Mouse (Mus musculus): ENCODE results near the gene Kcne3. TPM values are rescaled to one million over a fixed set of nuclear protein-coding genes. Genes with fewer than 3 reads are reported as not detected.

Kcne3 gene
- total RNA-seq, 2 experiments from 2014 or later, result 0.48 TPM; not detected in 1

DNA sequence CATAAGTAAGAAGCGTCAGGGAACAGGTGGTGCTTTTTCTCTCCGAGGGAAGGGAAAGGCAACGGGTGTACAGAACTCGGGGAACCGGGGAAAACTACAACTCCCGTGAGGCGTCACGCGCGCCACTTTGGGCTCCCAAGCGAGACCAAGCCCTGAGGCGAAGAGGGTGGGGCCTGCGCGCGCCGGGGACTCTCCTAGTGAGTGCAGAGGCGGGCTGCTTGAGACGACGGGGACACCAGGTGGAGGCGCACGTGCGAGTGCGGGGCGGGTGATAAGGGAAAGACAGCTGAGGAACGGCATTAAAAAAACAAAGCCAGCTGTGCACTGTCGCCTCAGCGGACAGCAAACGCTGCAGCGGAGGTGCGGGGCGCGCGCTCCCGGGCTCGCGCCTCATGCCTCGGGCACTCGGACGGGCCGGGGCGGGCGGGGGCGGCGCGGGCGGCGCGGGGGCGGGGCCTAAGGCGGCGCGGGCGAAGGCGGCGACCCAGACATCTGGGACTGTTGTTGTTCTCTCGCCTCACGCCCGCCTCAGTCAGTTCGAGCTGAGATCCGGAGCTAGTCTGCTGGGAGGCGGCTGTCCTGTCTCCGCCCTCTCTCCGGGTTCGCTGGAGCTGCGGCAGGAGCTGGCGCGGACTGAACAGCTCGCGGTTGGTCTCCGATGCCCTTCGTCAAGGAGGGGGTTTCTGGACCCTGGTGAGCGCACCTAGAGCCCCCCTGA, 51.0 kb downstream of the Kcne3 start, which contains the start of gene Pgm2l1:
Gene Pgm2l1, plus strand, starts transcription at position 237 of the 718 bp plus-strand sequence.
- no peak for TF ChIP-seq CTCF (IDR thresholded peaks at IDR 0.05)
- peak within 1 kb of the TSS; percentile 64 for H3K4me3 ChIP-seq
- intact Hi-C loops (cut with DNase I), result loop anchor here (2.0 to 5.0 kb wide), 3 partner anchors 107 to 380 kb away; partner anchors contain the start of genes Mrpl48, Pold3, Rab6a and Rnf169
- peak within 1 kb of the TSS; percentile 97 for H3K27ac ChIP-seq
- DNase-seq (ENCODE audit: extremely low spot score in 1 of 2, low spot score in 2 of 2), result peak; percentile 97

DNA sequence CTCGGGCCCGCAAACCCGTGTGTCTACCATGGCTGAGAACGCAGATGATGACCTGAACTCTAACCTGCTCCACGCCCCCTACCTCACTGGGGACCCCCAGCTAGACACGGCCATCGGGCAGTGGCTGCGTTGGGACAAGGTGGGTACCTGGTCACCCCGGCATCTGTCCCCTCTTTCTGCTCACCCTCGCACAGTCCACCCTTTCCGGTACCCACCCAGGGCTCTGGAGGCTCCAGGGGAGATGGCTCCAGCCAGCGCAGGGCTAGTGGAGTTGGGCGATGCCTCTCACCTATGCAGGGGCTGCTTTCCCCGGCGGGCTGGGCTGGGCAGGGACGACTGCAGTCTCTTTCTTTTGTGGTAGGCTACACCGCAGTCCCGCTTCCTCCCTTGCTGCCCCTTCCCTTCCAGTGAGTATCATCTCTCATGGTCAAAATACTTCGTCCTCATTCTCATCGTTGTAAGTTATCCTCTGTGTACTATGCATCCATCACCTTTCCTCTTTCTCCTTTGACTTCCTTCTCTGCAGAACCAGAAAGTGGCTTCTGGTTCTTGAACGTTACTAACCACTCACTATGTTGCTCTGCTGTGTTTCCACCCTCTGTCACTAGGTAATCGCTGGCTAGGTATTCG, 51.7 kb downstream of the Kcne3 start:
- intact Hi-C loops (cut with DNase I), result loop anchor here (2.0 to 5.0 kb wide), 3 partner anchors 107 to 379 kb away; partner anchors contain the start of genes Mrpl48, Pold3, Rab6a and Rnf169
- peak overlapping the region; percentile 64 for H3K4me3 ChIP-seq
- H3K27ac ChIP-seq, result peak overlapping the region; percentile 97
- no peak for TF ChIP-seq CTCF (IDR thresholded peaks at IDR 0.05)
- peak; percentile 29 to 40 for DNase-seq (ENCODE audit: extremely low spot score in 1 of 2, low spot score in 2 of 2)

DNA sequence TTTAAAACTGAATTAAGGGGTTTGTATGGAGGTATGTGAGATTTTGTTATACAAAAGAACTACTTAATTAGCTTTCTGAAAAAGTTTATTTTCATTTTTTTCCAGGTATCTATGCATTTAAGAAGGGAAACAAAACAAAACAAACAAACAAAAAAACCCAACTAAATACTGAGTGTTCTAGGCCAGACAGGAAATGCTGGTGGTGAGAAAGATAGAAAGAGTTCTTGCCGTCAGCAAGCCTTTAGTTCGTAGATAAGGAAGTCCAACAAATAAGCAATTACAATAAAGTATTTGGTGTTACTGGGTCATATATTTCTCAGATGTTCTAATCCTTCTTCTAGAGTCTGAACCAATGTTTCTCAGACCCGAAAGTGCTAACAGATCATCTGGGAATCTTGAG, 52.7 kb downstream of the Kcne3 start:
- TF ChIP-seq CTCF (IDR thresholded peaks at IDR 0.05), result no peak

DNA sequence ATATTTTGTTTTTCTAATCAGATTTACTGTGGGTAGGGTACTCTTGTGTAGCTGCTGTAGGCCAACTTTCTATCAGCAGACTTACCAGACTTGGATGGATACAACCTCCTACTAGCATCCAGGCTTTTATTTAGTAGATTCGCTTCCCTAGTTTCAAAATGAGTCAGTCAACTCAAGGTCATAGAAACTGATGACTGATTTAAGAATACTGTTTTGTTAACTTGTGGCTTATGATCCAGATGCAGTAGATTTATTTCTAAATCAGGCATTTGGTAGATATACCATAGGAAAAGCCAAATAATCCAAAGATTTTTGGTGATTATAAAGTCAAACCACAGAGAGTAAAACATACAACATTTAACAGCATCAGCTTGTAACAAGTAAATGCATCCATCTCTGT, 54.3 kb downstream of the Kcne3 start:
- TF ChIP-seq CTCF (IDR thresholded peaks at IDR 0.05), result no peak
- no peak for DNase-seq (ENCODE audit: extremely low spot score in 1 of 2, low spot score in 2 of 2)
- intact Hi-C loops (cut with DNase I), result no loop called here
- Histone ChIP-seq H3K4me3 (no peak overlapping the region; the same call in 1 of the 2 replicates), H3K27ac (no peak overlapping the region)

More for the DNA sequence above, 52.7 kb downstream of the Kcne3 start:
- no peak for DNase-seq (ENCODE audit: extremely low spot score in 1 of 2, low spot score in 2 of 2)
- H3K4me3 ChIP-seq, result peak overlapping the region; percentile 64
- intact Hi-C loops (cut with DNase I), result loop anchor here (5.0 kb wide), 2 partner anchors 247 to 378 kb away; partner anchors contain the start of genes Mrpl48, Rab6a and Rnf169
- peak overlapping the region; percentile 97; the same call in 1 of the 2 replicates for H3K27ac ChIP-seq

DNA sequence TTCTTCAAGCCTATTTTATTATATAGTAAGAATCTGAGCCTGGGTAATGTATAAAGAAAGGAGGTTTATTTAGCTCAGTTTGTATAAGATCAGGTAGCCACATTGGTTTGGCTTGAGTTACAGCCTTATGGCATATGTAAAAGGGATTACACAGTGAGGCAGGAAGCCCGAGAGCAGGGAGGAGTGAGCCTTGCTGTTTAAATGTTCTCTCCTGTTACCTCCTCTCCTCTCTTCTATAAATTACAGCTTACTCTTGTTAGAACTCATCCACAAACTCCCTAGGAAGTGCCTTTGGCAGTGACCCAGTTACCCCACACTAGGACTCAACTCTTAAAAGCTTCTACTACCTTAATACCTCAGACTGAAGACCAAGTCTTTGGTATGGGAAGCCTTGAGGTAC, 55.4 kb downstream of the Kcne3 start:
- DNase-seq (ENCODE audit: extremely low spot score in 1 of 2, low spot score in 2 of 2), result no peak

DNA sequence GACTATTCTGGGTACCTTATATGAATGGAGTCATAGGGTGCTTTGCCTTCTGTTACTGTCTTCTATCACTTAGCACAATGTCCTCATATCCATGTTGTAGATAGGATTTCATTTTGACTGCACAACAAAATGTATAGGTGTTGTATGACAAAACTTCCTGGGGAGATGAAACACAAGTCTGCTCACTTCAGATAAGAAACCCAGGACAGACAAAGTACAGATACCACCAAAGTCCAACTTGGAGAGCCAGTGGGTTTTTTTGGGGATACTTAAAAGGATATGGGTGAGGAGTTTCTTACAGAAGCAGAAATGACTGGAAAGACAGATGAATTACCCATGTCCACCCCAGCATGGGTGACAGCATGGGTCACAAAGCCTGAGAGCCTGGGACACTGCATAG, 57.4 kb downstream of the Kcne3 start:
- intact Hi-C loops (cut with DNase I), result loop anchor here (1.0 kb wide), 1 partner anchor 42 kb away; no protein-coding TSS in a partner anchor
- no peak for TF ChIP-seq CTCF (IDR thresholded peaks at IDR 0.05)
- Histone ChIP-seq H3K27ac (no peak overlapping the region), H3K4me3 (no peak overlapping the region)
- DNase-seq (ENCODE audit: extremely low spot score in 1 of 2, low spot score in 2 of 2), result no peak

More for the DNA sequence above, 55.4 kb downstream of the Kcne3 start:
- no peak overlapping the region for H3K4me3 ChIP-seq
- no peak for TF ChIP-seq CTCF (IDR thresholded peaks at IDR 0.05)
- intact Hi-C loops (cut with DNase I), result no loop called here
- H3K27ac ChIP-seq, result no peak overlapping the region

Other genes with a start within 250 kb of the Kcne3 start
- gene Rnf169, start 196.1 kb upstream of the Kcne3 start, total RNA-seq (2021), result 10 to 100 TPM; 49.4 to 51.3 TPM
- under 1 TPM; 0.34 to 0.49 TPM for gene Chrdl2, start 170.3 kb upstream of the Kcne3 start, total RNA-seq (2021)
- gene Pold3, start 54.9 kb upstream of the Kcne3 start, total RNA-seq (2021), result 10 to 100 TPM; 34.0 to 37.3 TPM
- gene Lipt2, start 17.2 kb upstream of the Kcne3 start, total RNA-seq (2021), result 1 to 10 TPM; 4.5 to 5.3 TPM
- 100 to 1,000 TPM; 278 to 282 TPM for gene Pgm2l1, start 50.9 kb downstream of the Kcne3 start, total RNA-seq (2021)
- 1 to 10 TPM; 6.5 to 8.5 TPM for gene P4ha3, start 109.0 kb downstream of the Kcne3 start, total RNA-seq (2021)
- gene C2cd3, start 195.7 kb downstream of the Kcne3 start, total RNA-seq (2021), result 10 to 100 TPM; 25.3 to 28.8 TPM
- 100 to 1,000 TPM; 220 to 230 TPM for gene Ppme1, start 195.8 kb downstream of the Kcne3 start, total RNA-seq (2021)